Mouse (Mus musculus): ENCODE measurements around the gene Glp2r.

Gene Glp2r

DNA sequence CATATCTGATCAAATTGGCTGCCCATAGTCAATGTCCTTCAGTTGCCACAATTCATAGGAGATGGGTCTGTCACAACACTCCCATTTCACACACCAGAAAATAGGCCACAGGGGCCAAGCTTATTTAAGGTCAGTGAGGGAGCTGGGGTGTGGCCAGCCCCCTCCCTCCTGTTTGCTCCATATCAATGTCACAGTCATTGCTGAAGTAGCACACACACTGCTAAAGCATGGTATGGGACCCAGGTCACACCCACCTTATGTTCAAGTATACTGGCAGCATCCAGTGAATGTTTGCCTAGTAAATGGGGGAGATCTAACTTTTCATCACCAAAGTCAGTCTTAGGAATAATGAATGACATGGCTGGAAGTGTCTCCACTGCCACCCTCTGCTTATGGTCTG is 42.2 kb downstream of the Glp2r start:
- no peak for DNase-seq (ENCODE audit: low read depth, low spot score)

DNA sequence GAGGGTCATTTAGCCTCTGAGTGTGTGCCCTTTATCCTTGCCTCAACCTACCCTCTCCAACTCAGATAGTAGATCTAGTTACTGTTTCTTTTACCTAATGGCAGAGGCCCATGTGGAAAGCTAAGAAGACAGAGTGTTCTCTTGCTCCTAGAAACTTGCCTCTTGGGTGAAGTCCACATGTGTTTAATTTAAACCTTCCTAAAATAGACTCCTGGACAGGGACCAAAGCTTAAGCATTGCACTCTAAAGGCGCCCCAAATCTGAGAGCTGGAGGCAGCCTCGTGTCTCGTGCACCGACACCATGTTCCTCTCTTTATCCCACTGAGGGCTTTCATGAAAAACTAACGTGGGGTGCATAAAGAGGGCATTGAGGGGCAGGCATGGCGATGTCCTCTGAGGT is 43.9 kb downstream of the Glp2r start:
- no peak for DNase-seq (ENCODE audit: low read depth, low spot score)

DNA sequence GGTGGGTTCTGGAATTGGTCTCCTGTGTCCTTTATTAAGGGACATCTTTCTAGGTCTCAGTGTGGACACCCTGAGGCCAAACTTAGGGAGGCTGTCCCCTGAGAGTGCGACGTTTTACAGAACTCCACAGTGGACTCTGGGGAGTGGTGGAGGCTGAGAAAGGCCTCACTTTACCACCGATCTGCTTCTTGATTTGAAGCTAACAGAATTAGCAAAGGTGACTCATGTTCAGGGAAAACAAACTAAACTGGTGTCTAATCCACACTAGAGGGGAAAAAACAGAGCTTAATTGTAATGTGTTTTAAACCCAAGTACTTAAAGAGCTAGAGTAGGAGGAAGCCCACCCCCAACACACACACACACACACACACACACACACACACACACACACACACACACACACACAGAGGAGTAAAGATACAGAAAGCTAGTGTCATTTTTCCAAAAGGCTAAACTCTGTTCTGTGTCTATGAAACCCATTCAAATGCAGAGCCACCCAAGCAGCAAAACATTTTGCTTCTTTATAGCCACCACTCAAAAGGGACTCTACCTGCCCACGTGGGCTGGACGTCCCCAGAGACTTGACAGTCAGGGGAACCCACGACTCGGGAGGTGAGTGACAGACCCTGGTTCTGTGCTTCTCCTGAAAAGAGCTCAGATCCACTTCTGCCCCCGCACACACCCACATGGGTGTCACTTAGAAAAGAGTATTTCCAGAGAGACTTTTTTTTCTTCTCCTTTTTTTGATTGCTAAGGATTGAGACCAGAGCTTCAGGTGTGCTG is 47.5 kb downstream of the Glp2r start:
- no peak for DNase-seq (ENCODE audit: low read depth, low spot score)

DNA sequence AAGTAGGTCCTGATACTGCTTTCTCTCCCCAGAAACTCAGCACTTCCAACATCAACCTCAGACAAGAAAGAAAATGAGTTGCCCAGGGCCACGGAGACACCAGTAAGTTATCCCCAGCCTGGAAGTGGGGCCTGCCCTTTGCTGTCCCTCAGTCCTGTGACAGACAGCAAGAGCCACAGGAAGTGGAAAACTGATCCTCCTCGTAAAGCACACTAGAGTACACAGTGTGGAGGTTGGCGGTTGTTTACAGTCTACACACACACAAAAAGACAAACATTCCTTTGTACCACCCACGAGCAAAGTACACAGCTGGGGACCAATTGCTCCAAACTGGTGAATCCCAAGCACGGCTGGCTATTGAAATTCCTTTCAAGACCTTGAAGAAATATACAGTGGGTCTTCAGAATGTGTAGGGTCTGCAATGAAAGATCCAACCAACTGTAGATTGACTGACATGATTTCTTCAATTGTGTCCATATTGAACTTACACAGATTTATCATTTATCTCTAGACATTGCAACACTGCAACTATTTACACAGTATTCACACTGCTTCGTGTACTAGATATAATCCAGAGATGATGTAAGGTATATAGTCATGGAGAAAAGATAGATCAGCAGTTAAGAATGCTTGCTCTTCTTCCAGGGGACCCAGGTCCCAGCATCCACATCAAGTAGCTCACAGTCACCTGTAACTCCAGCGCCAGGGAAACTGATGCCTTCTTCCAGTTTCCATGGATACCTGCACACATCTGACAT is 48.4 kb downstream of the Glp2r start:
- DNase-seq (ENCODE audit: low read depth, low spot score), result no peak

DNA sequence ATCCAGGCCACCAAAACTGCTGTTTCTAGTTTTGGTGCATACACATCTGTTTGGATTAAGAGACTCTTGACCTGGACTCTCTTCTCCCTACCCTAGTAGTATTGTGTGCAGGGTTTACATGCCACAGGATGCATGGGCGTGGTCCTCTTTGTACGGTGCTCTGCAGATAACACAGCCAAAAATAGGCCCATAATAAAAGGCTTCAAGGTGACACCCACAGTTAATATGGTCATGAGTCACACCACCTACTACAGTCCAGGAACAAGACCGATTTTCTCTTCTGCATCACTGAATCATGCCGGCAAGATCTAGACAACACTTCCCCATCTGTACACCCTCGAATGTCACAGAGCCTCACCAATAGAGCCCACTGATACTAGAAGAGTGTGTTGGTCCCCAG is 49.5 kb downstream of the Glp2r start:
- no peak for DNase-seq (ENCODE audit: low read depth, low spot score)

DNA sequence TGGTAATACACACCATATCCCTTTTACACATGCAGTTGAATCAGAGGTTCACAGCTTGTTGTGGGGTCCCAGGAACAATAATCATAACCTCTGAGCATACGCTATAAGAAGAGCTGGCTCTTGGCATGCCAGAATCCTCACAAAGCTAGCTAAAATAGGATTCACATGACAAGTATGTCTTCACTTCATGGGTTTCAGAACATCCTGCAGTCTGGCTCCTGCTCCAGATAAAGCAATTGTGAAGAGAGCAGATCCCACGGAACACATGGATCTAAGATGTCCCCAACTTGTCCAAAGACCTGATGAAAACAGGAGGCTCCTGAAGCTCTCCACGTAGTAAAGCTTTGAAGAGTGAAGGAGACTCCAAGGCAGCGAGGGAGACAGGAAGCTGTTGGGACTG is 55.6 kb downstream of the Glp2r start:
- no peak for DNase-seq (ENCODE audit: low read depth, low spot score)

DNA sequence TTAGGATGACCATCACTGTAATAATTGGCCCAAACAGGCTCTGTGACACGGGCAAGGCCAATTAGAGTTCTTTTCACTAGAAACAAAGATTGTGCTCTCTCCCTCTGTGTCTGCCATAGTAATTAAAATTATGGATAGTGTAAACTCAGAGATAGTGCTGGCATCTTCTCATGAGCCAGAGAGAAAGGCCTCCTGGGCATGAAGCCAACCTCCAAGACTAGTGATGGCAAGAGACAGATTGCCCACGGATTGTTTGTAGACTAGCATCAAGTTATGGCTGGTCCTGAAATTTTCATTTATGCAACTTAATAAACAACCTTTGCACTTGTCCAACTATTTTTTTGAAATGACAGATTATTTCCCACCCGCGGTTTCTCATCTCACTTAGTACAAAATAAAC is 58.0 kb downstream of the Glp2r start:
- DNase-seq (ENCODE audit: low read depth, low spot score), result no peak

DNA sequence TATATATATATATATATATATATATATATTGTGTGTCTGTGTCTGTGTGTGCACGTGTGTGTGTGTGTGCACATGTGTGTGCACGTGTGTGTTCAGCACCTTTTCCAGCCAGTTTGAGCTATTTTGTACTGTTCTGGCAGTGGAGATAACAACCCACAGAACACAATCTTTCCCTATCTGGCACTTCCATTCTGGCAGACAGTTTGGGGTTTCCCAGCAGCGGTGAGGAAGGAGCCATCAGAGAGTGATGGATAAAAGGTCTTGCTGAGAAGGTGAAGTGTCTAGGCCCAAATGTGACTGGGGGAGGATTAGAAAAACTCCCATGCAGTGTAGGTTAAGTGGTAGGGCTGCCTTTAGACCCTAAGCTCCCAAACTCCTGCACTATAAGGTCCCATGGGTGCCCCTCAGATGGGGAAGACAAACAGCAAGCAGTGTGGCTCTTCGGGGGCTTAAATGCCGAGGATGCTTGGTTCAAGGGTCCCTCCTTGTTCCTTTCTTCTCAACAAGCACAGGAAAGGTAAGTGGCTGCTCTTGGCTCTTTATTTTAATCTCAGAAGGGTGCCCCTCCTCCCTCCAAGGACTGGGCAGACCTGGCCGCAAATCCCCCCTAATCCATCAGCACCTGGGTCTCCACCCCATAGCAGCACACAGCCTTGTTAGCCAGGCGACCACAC is 76.1 kb downstream of the Glp2r start, which contains the start of gene Rcvrn:
Rcvrn (plus strand) TSS at position 624 of the 674 bp plus-strand sequence.
- DNase-seq (ENCODE audit: low read depth, low spot score), result no peak

DNA sequence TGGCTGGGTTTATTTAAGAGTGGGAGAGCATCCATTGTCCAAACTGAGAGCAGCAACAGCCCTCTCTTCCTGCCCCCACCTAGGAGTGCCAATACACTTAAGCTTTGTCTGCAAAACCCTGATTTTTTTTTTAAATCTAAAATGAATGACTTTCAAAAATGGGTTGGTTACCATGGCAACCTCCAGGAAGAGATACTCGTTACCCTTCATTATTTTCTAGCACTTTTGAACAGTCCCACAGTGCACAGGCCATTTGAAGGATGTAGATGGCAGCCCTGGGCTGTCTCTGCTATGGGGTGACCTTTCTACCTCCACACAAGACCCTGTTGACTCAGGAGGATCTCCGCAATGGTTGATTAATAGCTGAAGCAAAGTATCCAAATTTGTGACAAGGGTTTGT is 84.8 kb downstream of the Glp2r start:
- no peak for DNase-seq (ENCODE audit: low read depth, low spot score)

DNA sequence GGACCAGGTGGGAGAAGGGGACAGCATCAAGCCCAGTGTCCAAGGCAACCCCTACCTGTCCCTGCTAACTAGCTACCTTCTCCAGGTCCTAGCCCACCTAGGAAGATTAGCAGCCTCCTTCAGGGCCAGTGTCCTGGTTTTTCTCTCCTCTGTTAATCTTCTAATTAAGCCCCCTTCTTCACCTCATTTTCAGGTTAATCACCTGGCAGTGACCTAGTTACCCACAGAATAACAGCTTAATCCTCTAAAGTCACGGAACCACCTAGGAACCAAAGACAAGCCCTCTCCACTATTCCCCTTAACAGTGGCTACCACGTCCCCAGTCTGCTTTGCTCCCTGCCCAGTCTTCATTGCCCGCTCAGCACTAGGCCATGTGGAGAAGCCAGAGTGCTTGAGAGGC is 89.1 kb downstream of the Glp2r start:
- DNase-seq (ENCODE audit: low read depth, low spot score), result no peak

DNA sequence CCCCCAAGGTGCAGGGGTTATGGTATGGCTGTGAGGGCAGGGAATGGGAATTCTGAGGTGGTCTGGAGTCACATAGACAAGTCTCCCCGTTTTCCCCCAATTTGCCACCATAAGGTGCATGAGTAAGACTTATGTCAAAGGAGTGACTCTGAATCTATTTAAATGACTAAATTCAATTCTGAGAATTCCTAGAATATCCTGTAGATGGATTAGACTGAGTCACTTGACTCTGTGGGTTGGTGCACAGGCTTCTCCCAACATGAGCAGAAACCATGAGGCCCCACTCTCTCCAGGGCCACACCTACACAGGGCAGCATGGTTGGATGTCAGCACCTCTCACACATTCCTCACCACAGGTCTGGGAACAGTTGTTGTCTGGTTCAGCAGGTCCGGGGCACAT is 91.0 kb downstream of the Glp2r start:
- DNase-seq (ENCODE audit: low read depth, low spot score), result no peak

DNA sequence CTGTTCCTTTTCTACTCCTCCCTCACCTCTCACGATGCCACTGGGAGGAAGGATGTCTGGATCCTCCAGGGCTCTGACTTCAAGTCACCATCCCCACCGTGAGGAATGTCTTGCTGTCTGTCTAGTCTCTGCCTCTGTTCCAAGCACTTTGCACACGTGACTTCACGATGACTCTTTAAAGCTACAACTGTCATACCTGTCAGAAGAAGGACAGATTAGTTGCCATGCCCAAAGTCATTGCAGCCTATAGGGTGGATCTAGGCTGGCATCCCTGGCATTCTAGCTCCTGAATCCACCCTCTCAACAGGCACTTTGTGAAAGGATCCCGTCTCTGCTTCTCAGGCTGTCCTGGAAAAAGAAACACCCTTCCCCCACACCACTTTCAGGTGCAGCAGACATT is 91.7 kb downstream of the Glp2r start:
- DNase-seq (ENCODE audit: low read depth, low spot score), result no peak

DNA sequence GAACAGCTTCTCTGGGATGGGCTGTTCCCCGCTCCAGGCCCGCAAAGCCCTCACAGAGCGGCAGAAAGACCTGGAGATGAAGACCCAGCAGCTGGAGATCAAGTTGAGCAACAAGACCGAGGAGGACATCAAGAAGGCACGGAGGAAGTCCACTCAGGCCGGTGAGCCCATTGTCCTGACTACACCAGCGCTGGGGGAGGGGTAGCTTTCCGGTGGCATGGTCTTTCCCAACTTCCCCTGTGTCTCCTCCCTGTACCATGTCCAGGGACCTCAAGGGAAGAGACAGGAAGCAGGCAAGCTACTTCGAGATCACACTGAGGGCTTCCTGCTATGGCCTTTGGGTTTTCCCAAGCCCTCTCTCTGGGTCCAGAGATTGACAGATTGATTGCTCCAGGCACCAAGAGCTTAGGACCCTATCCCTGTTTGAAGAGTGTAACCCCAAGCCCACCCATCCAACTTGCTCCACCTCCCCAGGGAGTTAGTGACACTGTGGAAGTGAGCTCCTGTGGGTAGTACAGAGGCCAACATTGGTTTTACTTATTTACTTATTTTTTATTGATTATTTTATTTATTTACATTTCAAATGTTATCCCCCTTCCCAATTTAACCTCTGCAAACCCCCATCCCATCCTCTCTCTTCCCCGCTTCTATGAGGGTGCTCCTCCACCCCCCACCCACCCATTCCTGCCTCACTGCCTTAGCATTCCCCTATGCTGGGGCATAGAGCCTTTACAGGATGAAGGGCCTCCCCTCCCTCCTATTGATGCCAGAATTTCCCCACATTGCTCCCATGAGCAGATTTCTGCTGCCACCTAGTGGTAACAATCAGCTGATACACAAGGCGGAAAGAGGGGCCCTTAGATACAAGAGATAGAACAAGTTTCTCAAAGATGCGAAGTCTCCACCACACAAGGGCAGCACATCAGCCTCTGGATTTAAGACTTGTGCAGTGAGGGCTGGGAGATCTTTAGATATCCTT is 95.1 kb downstream of the Glp2r start:
- peak; percentile 50 for DNase-seq (ENCODE audit: low read depth, low spot score)

DNA sequence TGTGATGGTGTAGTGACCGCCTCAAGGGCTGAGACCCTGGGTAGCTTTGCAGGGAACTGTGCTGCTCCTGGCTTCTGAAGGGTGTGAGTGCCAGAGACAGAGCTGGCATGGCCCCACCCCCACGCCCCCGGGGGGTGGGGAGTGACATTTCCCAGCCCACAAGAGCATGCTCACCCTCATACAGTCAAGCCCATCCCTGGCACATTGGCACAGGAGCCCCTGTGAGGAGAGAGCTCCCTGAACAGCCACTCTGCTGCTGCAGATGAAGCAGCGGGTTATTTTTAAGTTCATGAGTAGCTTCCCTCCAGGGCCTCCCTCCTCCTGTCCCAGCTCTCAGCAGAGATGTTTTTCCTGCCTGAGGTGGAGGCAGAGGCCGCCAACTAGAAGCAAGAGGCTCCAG is 98.8 kb downstream of the Glp2r start:
- no peak for DNase-seq (ENCODE audit: low read depth, low spot score)

DNA sequence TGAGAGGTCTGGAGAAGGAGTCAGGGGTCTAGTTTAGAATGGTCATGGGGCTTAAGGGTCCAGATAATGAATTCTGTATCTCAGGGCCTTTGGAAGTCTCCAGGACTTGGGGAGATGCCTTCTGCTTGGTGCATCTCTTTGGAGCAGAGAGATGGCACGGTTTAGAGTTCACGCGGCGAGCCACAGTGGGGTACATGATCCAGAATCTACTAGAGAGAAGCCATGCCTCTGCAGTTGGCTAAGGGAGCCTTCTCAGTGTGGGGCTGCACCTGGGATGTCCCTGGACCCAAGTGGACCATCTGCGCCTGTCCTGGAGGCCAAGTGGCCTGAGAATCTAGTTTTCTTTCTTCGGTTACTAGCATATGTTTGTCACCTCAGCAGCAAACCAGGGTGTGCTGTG is 100.9 kb downstream of the Glp2r start:
- no peak for DNase-seq (ENCODE audit: low read depth, low spot score)

DNA sequence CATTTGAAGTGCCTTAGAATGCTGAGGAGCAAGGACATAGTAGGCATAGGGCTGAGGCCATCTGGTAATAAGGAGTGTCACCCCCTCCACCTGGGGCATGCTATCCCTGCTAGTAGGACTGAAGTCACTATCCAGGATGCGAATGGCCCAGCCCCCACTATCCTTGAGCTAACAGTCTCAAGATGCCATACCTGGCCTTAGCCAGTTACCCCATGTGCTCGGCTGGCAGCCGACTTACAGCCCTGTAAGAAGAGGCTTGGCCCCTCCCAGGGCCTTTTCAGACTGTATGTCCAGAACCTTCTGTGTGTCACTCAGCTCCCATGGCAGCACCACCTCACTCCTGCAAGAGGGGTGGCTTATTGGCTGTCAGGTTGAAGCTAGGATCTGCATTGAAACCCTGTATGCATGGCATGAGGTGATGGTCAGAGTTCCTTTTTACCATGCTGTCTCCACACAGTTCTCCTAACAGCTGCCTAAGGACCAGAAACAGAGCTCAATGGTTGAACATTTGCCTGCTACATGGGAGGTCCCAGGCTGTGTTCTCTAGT is 102.4 kb downstream of the Glp2r start:
- no peak for DNase-seq (ENCODE audit: low read depth, low spot score)

DNA sequence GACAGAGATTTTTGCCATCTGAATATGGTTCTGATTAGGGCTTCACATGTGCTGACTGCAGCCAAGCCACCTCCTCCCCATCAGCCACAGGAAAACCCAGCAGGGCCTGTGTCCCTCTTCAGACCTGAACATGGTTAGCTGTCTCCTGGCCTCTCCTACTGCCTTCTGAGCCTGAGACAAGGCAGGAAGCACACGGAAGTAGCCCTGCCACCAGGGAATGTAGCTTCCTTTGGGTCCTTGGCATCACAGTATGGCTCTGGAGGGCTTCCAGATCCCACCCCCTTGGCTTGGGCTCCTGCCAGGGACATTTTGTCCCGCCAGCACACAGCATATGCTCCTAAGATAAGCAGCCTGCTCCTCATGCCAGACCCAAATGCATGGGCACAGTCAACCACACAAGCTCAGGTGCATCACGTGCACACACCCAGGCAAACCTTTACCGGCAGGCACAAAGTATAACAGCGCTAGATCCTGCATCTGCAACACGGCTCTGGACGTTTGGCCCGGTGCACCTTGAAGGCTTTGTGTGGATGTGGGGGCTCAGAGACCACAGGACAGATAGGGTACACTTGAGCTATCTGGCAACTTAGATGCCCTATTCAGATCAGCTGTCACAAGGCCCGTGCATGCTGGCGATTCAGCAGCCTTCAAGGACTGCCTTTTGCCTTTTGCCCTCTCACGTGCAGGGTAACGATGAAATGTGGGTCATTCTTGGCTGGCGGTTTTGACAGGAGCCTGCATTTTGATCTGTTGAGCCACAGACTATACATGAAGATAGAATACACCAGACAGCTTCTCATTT is 103.2 kb downstream of the Glp2r start:
- no peak for DNase-seq (ENCODE audit: low read depth, low spot score)

DNA sequence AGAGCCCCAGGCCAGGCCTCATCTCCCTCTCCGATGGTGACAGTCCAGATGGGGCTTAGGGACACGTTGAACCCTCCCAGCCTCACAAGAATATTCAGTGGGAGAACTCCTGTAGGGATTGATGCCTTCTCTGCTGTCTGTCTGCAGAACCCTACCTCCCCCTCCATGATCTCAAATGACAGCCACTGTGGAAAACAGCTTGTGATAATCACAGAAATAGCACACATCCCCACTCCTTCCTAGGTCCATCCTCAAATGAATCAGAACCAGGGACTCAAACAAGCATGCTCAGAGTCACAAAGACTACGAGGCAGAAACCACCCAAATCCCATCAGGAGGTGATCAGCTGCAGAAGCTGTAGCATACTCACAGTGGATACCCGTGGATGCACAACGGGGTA is 104.8 kb downstream of the Glp2r start:
- no peak for DNase-seq (ENCODE audit: low read depth, low spot score)

DNA sequence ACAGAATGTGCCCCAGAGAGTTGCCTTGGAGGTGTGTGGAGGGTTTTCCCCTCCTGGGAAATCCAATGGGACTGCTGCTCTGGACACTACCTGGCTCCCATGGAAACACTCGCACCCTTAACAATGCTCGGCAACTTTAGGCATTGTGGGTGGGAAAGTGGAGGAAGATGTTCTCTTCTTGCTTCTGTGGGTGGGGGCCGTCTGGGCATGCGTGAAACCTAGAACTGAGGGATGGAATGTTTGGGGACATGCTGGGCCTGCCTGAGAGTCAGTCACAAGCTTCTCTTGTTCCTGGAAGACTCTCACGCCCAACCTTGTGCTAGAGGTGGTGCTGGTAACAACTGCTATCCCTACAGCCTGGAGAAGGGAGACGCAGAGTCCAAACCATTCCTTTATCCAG is 106.0 kb downstream of the Glp2r start:
- DNase-seq (ENCODE audit: low read depth, low spot score), result no peak

DNA sequence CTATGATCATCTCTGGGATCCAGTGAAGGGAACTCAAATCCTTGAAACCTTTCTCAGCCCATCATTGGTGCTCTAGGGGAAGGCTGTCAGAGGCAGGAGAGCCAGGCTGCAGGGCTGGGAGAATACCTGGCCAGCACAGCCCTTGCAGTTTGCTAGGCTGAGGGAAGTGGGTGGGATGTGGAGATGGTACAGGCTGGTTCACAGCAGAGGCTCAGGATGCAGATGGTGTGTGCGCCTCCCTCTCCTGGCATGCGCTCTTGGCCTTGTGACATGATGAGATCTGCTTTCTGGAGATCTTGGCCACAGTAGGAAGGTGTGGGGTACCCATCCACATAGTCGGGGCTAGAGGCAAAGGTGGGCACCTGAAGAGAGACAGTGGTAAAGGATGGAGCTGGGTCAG is 106.7 kb downstream of the Glp2r start:
- DNase-seq (ENCODE audit: low read depth, low spot score), result no peak

Measured in CD4-positive, CD25-positive, alpha-beta regulatory T cell, adult 2 months (primary cell).